Mouse (Mus musculus) cortical plate, adult 2 months (tissue): Measurements from ENCODE around the gene Ccdc43. TPM values are rescaled to one million over a fixed set of nuclear protein-coding genes. Genes with fewer than 3 reads are reported as not detected.

Source experiments
- H3K27ac ChIP-seq: fragments of 200-500 bp; 2 replicates; pipeline ENCODE4 v1.5.1; 2012; ENCODE audit warnings: low read length, control low read depth, inconsistent platforms; ENCODE audit not compliant: insufficient read depth
- H3K4me1 ChIP-seq: fragments of 200-500 bp; 2 replicates; pipeline ENCODE4 v1.6.1; 2011; ENCODE audit warnings: low read length; ENCODE audit not compliant: control insufficient read depth, insufficient read depth
- H3K4me3 ChIP-seq: fragments of 200-500 bp; 2 replicates; pipeline ENCODE4 v1.5.1; 2011; ENCODE audit warnings: mild to moderate bottlenecking, low read length, control low read depth; ENCODE audit not compliant: insufficient read depth
- CTCF ChIP-seq: fragments of 200-500 bp; IDR thresholded peaks from 2 replicates; pipeline ENCODE4 v1.5.1; 2011; ENCODE audit warnings: mild to moderate bottlenecking, control low read depth, low read length; ENCODE audit not compliant: insufficient read depth; ENCODE audit errors: extremely low read depth
- POLR2A ChIP-seq: fragments of 200-500 bp; IDR thresholded peaks from 2 replicates; pipeline ENCODE4 v1.6.1; 2011; ENCODE audit warnings: mild to moderate bottlenecking, low read length, control low read depth; ENCODE audit not compliant: insufficient read depth; ENCODE audit errors: extremely low read depth
- polyA plus RNA-seq: library from polyadenylated mRNA; depleted of rRNA; stranded (reverse); fragments of >200 nt; gene quantifications from 2 replicates; pipeline ENCODE4 v1.2.3, GENCODE M21; 2012; rRNA removed

Ccdc43 gene
- polyA plus RNA-seq, 1 experiment: 24.4 TPM

DNA sequence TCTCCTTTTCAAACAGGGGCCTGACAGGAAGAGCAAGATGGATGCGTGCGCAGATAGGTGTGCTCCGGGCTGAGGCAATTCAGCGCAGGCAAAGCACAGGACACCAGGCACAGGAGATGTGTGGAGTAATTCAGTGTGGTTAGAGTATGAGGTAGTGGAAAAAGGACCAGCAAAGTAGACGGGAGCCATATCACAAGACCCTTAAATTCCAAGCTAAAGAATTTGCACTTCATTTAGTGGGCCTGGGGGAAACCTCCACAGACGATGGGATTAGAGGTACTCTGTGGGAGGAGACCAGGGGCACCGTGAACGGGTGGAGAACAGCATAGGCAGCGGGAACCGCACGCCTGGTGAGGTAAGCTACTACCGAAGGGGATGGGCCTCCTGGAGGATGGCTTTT is 49.7 kb downstream of the Ccdc43 start:
- Histone ChIP-seq H3K27ac (no peak overlapping the region), H3K4me3 (no peak overlapping the region), H3K4me1 (no peaks in the 10 kb centered on the region)
- TF ChIP-seq POLR2A (no peak), CTCF (no peak)

DNA sequence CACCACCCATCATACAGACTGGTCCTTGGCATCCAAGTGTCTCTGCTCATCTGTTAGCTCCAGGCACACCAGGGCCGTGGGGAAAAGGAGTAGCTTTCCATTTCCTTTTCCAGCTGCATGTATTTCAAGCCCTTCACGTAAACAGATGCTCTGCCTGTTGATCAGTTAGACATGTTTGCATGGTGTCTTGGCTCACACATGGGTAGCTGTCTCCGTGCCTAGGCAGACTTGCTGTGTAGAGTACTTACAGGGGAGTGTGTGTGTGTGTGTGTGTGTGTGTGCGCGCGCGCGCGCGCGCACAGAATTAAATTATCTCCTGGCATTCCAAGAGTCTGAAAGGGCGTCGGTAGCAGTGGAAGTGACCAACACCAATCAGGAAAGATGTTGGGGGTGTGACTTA is 51.4 kb downstream of the Ccdc43 start:
- Histone ChIP-seq H3K27ac (no peak overlapping the region), H3K4me1 (no peaks in the 10 kb centered on the region), H3K4me3 (no peak overlapping the region)
- no peak for TF ChIP-seq POLR2A

DNA sequence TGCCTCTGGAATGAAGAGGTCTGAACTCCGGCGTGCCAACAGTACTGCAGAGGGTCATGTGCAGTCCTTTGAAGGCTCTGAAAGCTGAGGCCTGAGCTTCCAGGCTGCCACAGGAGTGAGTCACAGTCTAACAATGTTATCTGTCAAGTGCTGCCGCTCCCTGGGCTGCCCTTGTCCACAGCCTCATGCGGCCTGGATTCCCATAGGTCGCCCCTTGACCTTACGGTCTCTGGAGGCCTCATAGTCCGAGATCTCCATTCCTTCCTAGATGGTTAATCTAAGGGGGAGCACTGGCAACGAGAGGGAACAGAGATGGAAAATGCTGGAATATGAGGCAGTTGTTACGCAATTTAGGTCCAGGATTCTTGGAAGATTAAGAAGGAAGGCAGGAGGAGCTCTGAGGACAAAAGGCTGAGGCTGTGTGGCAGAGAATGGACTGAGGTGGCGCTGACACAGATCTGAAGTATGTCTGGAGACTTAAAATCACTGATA is 53.6 kb downstream of the Ccdc43 start:
- Histone ChIP-seq H3K4me3 (no peak overlapping the region), H3K4me1 (no peaks in the 10 kb centered on the region), H3K27ac (no peak overlapping the region)
- TF ChIP-seq POLR2A (no peak), CTCF (no peak)

DNA sequence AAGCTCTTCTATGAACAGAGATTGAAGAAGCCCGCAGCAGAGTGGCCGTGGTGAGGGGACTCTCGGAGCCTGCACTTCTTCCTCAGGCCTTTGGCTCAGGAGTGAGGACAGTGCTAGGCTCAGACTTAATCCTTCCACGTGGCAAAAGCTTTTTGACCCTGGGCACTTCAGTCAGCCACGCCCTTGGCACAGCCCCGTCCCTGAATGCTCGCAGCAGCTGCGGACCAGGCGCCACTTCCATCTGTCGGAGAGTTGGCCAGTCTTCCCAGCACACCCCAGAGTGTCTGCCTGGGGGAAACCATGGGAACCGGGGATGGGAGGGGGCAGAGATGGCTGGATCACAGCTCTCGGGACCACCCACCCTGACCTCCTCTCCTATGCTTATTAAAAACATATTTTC is 60.7 kb downstream of the Ccdc43 start:
- Histone ChIP-seq H3K4me3 (no peak overlapping the region), H3K4me1 (no peaks in the 10 kb centered on the region), H3K27ac (no peak overlapping the region)
- TF ChIP-seq CTCF (no peak), POLR2A (no peak)

Other genes with a start within 250 kb of the Ccdc43 start
- gene Itga2b, start 227.7 kb downstream of the Ccdc43 start, polyA plus RNA-seq: 4.1 and 4.9 TPM in 2 replicates
- 62.0 and 62.3 TPM in 2 replicates for gene Gpatch8, start 141.4 kb downstream of the Ccdc43 start, polyA plus RNA-seq
- 8.0 and 8.2 TPM in 2 replicates for gene Gm11627, start 118.3 kb downstream of the Ccdc43 start, polyA plus RNA-seq
- gene Fzd2, start 93.4 kb downstream of the Ccdc43 start, polyA plus RNA-seq: 11.4 and 11.8 TPM in 2 replicates
- gene Meioc, start 34.1 kb downstream of the Ccdc43 start, polyA plus RNA-seq: not detected in 2 replicates
- gene Adam11, start 63.7 kb upstream of the Ccdc43 start, polyA plus RNA-seq: 101 and 118 TPM in 2 replicates
- 7.6 and 8.2 TPM in 2 replicates for gene Gjc1, start 121.9 kb upstream of the Ccdc43 start, polyA plus RNA-seq
- gene Higd1b, start 138.1 kb upstream of the Ccdc43 start, polyA plus RNA-seq: 11.5 and 12.3 TPM in 2 replicates
- gene Eftud2, start 183.2 kb upstream of the Ccdc43 start, polyA plus RNA-seq: 94.0 and 101 TPM in 2 replicates
- 3.0 and 3.6 TPM in 2 replicates for gene Ccdc103, start 183.4 kb upstream of the Ccdc43 start, polyA plus RNA-seq
- gene Fam187a, start 187.4 kb upstream of the Ccdc43 start, polyA plus RNA-seq: 0.13 TPM in 2 replicates
- 179 and 186 TPM in 2 replicates for gene Gfap, start 203.1 kb upstream of the Ccdc43 start, polyA plus RNA-seq
- gene Kif18b, start 227.3 kb upstream of the Ccdc43 start, polyA plus RNA-seq: 0.17 and 0.40 TPM in 2 replicates
- gene C1ql1, start 248.9 kb upstream of the Ccdc43 start, polyA plus RNA-seq: 15.3 and 15.8 TPM in 2 replicates